ENCODE assay signal across 20 mouse cellular contexts in genomic region chr5:43895931-43896330, GRCm38 (mm10). TPM values are rescaled to one million over a fixed set of nuclear protein-coding genes. Genes with fewer than 3 reads are reported as not detected.
A peak's percentile ranks its signal among the peaks of the same experiment; 100 is the strongest.
DNase-seq lines count a peak whose midpoint lies in the region; ATAC-seq lines count a peak whose summit lies in the region.
"Had no signal": no experiment of that assay in that cellular context is flagged by ENCODE, and none has a peak within 500 bp of the region (broad histone marks: within the 10 kb centered on the region; RNA-seq: fewer than 3 reads in every experiment).

No protein-coding gene starts in this region.

- H3K36me3 ChIP-seq in embryonic facial prominence, embryonic 11.5 days (replicated peaks; ENCODE audit: control insufficient read depth, insufficient read depth, low read depth, low read length): no peaks in the 10 kb centered on the region
- H3K36me3 ChIP-seq in limb, embryonic 11.5 days (ENCODE audit: control insufficient read depth, insufficient read depth, low read length): no peaks in the 10 kb centered on the region
- H3K36me3 ChIP-seq: forebrain, embryonic 12.5 days had no signal

- H3K4me3 ChIP-seq in embryonic facial prominence, embryonic 11.5 days (ENCODE audit: low read depth, low read length): no peak overlapping the region
- no peak overlapping the region for H3K4me3 ChIP-seq in limb, embryonic 11.5 days (ENCODE audit: low read depth, low read length)
- H3K4me3 ChIP-seq: forebrain, embryonic 12.5 days; heart, adult 2 months had no signal

- no peak for ATAC-seq in embryonic facial prominence, embryonic 11.5 days (replicated peaks; ENCODE audit: insufficient number of reproducible peaks, low FRiP score, low TSS enrichment, low read depth)
- peak; percentile 87 for ATAC-seq in limb, embryonic 11.5 days (ENCODE audit: insufficient number of reproducible peaks, low FRiP score, low TSS enrichment, low read depth)
- no peak for ATAC-seq in CD4-positive, CD25-positive, alpha-beta regulatory T cell, adult 4 months

- no peak overlapping the region for H3K9ac ChIP-seq in embryonic facial prominence, embryonic 11.5 days (replicated peaks; ENCODE audit: low read length)
- H3K9ac ChIP-seq in limb, embryonic 11.5 days (ENCODE audit: low read length): no peak overlapping the region
- H3K9ac ChIP-seq: forebrain, embryonic 12.5 days had no signal

- WGBS in embryonic facial prominence, embryonic 11.5 days: 32% methylated on average over 3 of the region's 3 CpGs
- 16% methylated on average over 3 of the region's 3 CpGs for WGBS in limb, embryonic 11.5 days

- no peaks in the 10 kb centered on the region for H3K4me1 ChIP-seq in embryonic facial prominence, embryonic 11.5 days (ENCODE audit: control insufficient read depth, insufficient read depth, low read length)
- H3K4me1 ChIP-seq in limb, embryonic 11.5 days (ENCODE audit: control insufficient read depth, insufficient read depth, low read length): peaks cover 11% of the 10 kb centered on the region; the same call in 1 of the 2 replicates
- H3K4me1 ChIP-seq: forebrain, embryonic 12.5 days had no signal

- H3K27me3 ChIP-seq in embryonic facial prominence, embryonic 11.5 days (ENCODE audit: control insufficient read depth, insufficient read depth, low read length): no peaks in the 10 kb centered on the region
- no peaks in the 10 kb centered on the region for H3K27me3 ChIP-seq in limb, embryonic 11.5 days (ENCODE audit: control insufficient read depth, insufficient read depth, low read length)
- H3K27me3 ChIP-seq: forebrain, embryonic 12.5 days had no signal

- no peaks in the 10 kb centered on the region for H3K9me3 ChIP-seq in embryonic facial prominence, embryonic 11.5 days (replicated peaks; ENCODE audit: control insufficient read depth, low read length)
- no peaks in the 10 kb centered on the region for H3K9me3 ChIP-seq in limb, embryonic 11.5 days (ENCODE audit: control insufficient read depth, low read length)
- H3K9me3 ChIP-seq: forebrain, embryonic 12.5 days had no signal

- DNase-seq in 3T3-L1 (ENCODE audit: low read depth, low spot score) (peak; percentile 73), NIH3T3 (ENCODE audit: low read depth) (peak; percentile 8)
- peak; percentile 83 for DNase-seq in embryonic facial prominence, embryonic 11.5 days (ENCODE audit: low spot score)
- DNase-seq in limb, embryonic 11.5 days (ENCODE audit: low spot score): peak; percentile 70
- DNase-seq in frontal cortex, adult 2 months (ENCODE audit: extremely low spot score in 1 of 2, low spot score in 1 of 2): no peak
- DNase-seq in kidney, postnatal 36 days: no peak
- DNase-seq: adrenal gland, postnatal 14 days; cerebellum, adult 8-10 months; heart, adult 2 months; kidney, adult 9 months; kidney, postnatal 4 days; lung, postnatal 4 days; thymus, postnatal 14 days had no signal

- H3K4me2 ChIP-seq in embryonic facial prominence, embryonic 11.5 days (ENCODE audit: low read depth, low read length): no peak overlapping the region
- H3K4me2 ChIP-seq in limb, embryonic 11.5 days (ENCODE audit: low read depth, severe bottlenecking): no peak overlapping the region
- H3K4me2 ChIP-seq: forebrain, embryonic 12.5 days; midbrain, embryonic 11.5 days had no signal

- H3K27ac ChIP-seq in embryonic facial prominence, embryonic 11.5 days (replicated peaks; ENCODE audit: low read depth, low read length): peak overlapping the region; percentile 76; the same call in 1 of the 2 replicates
- peak overlapping the region; percentile 95 for H3K27ac ChIP-seq in limb, embryonic 11.5 days (replicated peaks; ENCODE audit: low read depth, low read length)
- H3K27ac ChIP-seq: forebrain, embryonic 12.5 days; heart, adult 2 months had no signal

RNA-seq across cellular contexts. Expression of gene Gm7879, which starts 17.0 kb away (rescaled TPM):
- 0.59 and 0.73 TPM in 2 replicates for polyA plus RNA-seq in embryonic facial prominence, embryonic 11.5 days (2014; fragmentation: Nextera tagmentation; extraction: Ambion mirVana)
- 0.71 TPM in 1 of 2 replicates, not detected in the other for polyA plus RNA-seq in limb, embryonic 11.5 days (2014; fragmentation: Nextera tagmentation; extraction: Ambion mirVana)
- polyA plus RNA-seq in frontal cortex, adult 2 months (2012; rRNA removed): 0.19 and 0.60 TPM in 2 replicates
- polyA plus RNA-seq in CD4-positive, CD25-positive, alpha-beta regulatory T cell, adult 4 months (2017; shearing (Covaris generic)): not detected
- polyA plus RNA-seq: embryonic facial prominence, embryonic 14.5 days; intestine, embryonic 14.5 days; liver, embryonic 16.5 days; midbrain, embryonic 11.5 days; neural tube, embryonic 14.5 days had no signal

RNA-seq across cellular contexts. Expression of gene Cd38, which starts 27.6 kb away (rescaled TPM):
- 9.9 and 10.7 TPM in 2 replicates for polyA plus RNA-seq in embryonic facial prominence, embryonic 11.5 days (2014; fragmentation: Nextera tagmentation; extraction: Ambion mirVana)
- polyA plus RNA-seq in limb, embryonic 11.5 days (2014; fragmentation: Nextera tagmentation; extraction: Ambion mirVana): 13.6 and 13.8 TPM in 2 replicates
- polyA plus RNA-seq in frontal cortex, adult 2 months (2012; rRNA removed): 6.1 and 7.5 TPM in 2 replicates
- 10 to 100 TPM; 38.2 to 46.2 TPM for polyA plus RNA-seq in CD4-positive, CD25-positive, alpha-beta regulatory T cell, adult 4 months (2017; shearing (Covaris generic))

Comparison
In these comparisons a context has a peak if more than half of its experiments do, and no peak if none do; other contexts are left out.
1. DNase-seq: peak in 3T3-L1 (single experiment), NIH3T3 (single experiment), embryonic facial prominence, embryonic 11.5 days (single experiment) and limb, embryonic 11.5 days (single experiment); none in frontal cortex, adult 2 months (0 of 2) and kidney, postnatal 36 days (0 of 2).